Mouse (Mus musculus) gonadal fat pad, adult 2 months (tissue): ENCODE results near the gene Il6st. TPM values are rescaled to one million over a fixed set of nuclear protein-coding genes. Genes with fewer than 3 reads are reported as not detected.
"Not testable (repeated sequence)": the region's sequence is repeated elsewhere in the genome, so short reads cannot be mapped to it uniquely, and the experiment has no call there.

Experiments used
- DNase-seq: peaks from one replicate; pipeline ENCODE4 v3.0.0-alpha.2; 2012; ENCODE audit warnings: low read depth
- polyA plus RNA-seq: library from polyadenylated mRNA; depleted of rRNA; stranded (reverse); fragments of >200 nt; gene quantifications from 2 replicates; pipeline ENCODE4 v1.2.3, GENCODE M21; 2012; rRNA removed

The Il6st gene
- polyA plus RNA-seq, result 33.8 and 46.6 TPM in 2 replicates

DNA sequence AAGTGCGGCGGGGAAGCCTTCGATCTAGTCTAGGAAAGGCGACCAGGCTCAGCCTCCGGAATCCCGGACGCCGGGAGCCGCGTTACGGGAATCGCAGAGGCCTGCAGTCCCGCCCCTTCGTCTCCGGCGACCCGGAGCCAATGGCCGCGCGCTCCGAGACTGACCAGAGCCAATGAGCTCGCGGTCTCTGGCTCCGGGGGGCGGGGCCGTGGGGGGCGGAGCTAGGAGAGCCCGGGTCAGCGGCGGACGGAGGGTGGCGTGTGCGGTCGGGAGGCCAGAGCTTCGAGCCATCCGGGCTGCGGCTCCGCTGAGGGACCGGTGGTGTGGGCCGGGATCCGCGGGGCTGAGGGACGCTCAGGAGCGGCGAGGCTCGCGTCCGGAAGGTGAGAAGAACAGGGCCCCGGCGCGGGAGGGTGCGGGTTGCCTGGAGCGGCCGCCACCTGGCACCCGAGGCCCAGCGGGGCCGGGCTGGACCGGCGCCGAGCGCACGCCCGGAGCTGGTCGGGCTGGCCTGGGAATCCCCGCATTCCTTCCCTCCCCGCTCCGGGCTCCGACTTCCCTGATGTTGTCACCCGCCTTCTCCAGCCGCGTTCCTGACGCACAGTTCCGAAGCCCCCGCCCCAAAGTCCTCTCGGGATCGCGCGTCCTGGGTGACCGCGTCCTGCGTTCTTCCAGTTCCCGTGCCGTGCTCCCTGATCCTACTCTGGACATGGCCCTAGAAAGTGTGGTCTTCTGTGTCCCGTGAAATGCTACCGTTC lies at the start of gene Il6st:
Il6st (plus strand) TSS at position 203 of the 758 bp plus-strand sequence.
- no peak for DNase-seq

DNA sequence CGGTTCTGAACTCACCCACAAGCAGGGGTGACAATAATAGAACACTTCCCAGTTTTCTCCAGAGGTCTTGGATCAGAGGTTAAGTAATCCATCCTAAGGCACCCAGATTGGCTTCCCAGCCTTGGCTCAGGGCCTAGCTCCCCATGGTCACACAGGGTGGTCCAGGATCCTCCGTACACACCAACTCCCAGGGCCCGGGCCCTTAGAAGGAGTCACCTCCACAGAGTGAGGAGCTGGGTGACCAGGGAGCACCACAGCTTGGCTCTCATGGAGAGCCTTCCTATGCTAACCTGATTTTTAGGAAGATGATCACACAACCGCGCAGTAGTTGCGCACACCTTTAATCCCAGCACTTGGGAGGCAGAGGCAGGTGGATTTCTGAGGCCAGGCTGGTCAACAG lies 48.0 kb upstream of the Il6st start:
- no peak for DNase-seq

DNA sequence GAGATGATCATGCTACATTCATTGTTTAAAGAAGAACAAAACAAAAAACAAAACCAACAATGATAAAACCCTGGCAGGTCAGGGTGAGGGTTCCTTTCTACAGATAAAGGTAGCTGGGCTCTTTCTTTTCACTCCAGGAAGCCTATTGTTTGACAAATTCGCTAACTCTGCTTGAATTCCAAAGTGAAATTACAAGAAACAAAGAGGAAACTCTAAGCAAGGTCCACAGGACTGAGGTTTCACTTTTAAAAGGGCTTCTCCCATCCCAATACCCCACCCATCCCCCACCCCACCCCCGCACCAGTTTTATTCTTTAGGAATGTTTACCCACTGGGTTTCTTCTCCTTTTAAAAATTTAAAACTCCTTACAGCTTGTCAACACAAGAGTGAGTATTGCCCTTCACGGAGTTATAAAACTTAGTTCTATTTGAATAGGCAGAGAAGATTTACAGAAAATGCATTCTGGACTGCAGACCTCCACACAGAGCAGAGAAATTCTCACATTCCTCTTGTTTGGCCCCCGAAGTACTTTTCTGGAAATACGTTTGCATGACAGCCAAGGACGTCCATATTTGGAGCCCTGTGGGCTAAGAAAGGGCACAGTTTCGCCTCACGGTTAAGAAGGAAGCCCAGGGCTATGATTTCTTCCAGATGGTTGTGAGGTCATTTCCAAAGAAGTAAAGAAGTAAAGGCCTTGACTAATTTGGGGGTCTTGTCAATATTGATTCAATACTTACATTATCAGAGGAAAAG lies 47.3 kb upstream of the Il6st start:
- no peak for DNase-seq

DNA sequence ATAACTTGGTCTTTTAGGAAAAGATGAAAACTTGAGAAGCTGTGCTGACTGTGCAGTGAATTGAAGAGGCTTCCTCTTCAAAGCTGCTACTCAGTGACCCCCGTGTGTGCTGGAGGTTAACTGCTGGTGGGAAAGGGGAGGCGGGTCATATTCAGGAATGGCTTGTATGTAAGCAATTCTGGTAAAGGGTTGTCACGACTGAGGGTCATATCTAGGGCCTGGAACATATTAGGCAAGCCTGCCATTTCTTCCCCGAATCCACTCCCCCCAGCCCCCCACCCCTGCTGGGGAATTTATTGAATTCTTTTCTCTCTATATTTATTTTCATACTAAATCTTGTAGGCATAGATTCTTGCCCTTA lies 46.7 kb upstream of the Il6st start:
- DNase-seq, result no peak

DNA sequence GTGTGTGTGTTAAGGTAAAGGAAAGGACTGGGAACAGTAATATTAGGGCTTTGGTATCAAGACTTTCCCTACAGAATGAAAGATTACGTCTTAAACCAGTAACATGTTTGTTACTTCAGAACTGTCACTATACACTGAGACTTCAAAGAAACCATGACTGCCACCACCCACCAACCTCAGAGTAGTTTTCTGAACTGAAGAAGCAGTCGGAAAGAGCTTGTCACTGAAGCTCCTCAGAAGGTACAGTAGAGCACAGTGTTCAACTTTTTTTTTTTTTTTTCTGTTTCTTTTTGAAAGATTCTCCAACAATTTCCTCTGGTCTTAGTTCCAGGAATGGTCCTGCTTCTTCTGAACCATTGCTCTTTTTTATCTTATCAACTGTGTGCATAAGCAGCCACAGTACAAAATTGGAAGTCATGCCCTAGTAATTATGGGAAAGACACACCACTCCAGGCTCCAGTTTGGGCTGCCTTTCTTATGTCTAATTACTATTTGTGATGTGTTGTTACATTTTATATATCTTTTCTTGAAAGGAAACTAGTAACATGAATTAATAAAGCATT lies 45.9 kb upstream of the Il6st start:
- no peak for DNase-seq

DNA sequence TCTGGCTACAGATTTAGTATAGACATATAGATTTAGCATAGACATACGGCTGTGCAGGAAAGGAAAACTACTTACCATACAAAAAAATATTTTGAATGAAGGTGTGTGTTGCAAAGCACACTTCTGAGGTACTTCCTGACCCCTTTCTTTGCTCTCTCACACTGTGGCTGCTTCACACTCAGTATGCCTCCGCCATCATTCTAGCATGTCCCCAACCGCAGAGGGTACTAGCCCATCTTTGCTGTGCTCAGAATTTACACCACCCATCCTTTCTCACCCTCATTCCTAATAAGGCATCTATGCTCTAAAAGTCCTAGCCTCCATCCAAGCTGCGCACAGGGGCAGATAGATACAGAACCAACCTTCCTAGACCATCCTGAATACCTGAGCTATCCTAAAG lies 45.3 kb upstream of the Il6st start:
- DNase-seq, result no peak

DNA sequence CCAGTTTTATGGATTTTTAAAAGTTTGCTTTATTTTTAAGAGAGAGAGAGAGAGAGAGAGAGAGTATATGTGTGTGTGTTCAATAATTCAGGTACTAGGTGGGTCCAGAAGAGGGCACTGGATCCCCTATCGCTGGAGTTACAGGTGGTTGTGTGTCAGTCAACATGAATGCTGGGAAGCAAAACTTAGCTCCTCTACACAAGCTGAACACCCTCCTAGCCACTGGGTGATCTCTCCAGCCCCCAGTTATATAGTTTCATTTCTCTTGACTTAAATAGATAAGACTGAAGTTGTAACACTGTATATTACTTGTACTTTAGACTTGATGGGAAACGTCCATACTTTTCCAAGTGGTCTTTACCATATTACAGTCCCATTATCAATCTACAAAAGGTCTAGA lies 39.7 kb upstream of the Il6st start:
- no peak for DNase-seq

DNA sequence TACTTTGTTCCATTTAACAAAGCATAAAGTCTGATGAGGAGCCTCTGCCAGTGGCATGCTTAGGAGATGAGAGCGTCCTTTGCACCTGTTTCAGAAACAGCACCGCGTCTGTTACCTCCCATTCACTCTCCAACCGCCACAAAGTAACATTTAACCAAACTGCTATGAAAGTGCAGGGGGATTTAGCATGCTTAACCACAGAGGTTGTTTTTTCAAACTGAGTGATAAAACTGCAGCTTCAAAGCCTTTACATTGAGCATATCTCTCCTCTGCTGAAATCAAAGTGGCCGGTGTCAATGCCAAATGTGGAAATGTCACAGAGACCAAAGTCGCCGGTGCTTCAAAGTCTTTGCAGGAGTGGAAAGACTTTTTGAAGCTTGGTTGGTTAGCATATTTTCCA lies 39.2 kb upstream of the Il6st start:
- DNase-seq, result no peak

DNA sequence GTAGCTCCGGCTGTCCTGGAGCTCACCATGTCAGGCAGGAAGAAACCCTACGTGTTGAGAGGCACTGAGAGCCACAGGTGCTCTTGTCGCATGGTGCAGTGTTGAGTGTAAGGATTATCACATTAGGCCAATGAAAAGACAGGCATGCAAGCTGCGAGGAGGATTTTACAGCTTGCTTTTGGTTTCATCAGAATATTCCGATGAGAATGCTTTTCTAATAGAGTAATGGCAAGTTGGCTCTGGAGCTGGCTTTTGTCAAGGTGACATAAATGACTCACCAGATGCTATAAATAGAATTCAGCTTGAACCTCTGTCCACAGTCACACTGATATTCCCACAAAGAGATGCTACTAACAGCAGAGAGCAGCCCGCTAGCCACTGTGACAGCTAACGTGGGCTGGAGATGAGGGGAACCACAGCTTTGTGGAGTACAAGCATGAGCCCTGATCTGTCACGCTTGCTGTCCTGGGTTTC lies 38.7 kb upstream of the Il6st start:
- no peak for DNase-seq

DNA sequence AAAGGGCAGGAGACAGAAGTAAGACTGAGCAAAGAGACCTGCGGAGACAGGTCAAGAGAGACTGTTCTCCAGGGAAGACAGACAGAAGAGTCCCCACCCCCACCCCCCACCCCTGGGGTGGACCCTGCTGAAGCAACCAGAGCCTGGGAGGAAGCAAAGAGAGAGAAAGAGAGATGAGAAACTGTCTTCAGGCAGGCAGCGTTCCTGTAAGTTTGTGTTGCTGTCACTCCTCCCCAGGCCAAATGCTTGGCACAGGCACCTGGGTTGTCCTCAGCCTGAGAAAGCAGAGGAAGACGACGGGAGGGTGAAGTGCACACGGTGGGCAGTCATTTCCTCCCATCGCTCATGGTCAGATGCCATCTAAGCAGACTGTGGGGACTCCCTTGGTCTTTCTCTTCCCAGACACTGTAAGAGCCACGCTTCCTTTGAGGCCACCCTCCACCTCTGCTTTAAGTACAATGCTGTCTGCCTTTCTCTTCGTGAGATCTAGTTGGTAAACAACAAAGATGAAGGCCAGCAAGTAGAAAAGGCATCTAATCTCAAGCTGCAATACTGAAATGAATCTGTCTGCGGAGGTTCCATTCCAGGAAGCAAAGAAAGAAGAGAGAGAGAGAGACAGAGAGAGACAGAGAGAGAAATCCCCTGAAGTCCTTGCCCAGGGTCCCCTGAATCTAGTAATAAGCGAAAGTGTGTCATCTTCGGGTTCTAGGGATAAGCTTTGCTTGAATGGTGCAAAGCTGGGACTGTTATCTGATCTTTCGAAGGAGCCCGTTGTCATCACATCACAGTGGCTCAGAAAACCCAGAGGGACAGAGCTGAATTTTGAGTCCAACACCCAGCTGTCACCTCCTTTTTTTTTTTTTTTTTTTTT lies 37.4 kb upstream of the Il6st start:
- no peak for DNase-seq

DNA sequence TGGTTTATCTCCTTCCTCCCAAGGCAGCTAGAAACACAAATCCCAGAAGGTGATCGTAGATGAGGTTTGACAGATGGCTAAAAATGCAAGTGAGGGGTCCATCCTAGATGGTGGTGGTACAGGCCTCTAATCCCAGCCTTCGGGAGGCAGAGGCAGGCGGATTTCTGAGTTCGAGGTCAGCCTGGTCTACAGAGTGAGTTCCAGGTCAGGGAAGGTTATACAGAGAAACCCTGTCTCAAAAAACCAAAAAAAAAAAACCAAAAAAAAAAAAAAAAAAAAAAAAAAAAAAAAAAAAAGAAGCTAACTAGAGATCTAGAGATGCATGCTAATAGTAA lies 36.8 kb upstream of the Il6st start:
- not testable (repeated sequence) for DNase-seq

DNA sequence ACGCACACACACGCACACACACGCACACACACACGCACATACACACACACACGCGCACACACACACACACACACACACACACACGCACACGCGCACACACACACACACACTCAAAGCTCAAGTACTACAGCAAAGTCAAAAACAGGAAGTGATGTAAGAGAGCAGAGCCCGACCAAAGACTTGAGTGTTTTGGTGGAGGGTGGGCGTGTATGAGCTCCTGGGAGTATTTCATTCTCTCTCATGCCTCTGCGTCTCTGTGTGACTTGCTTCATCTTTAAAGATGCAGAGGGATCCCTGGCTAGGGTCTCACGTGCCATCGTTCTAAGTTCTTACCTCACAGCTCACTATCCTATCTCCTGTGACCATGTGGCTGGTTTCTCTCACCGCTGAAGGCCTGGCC lies 36.3 kb upstream of the Il6st start:
- DNase-seq, result no peak

DNA sequence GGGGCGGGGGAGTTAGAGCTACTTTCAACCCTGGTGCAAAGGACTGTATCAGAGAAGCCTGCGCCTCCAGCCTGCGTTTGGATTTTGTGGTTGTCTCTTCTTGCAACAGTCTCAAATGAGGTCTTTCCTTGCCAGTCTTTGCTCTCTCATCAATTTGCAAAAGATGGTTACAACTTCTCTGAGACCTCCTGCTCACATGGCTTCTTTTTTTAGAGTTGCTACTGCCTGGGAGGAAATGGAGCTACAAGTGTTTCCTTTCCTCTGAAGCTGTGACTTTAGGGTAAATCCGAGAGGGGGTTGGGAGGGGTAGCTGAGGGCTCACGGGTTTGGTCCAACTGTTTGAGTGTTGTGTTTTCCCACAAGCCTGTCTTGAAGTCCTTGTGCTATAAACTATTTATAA lies 30.6 kb upstream of the Il6st start:
- DNase-seq, result no peak

DNA sequence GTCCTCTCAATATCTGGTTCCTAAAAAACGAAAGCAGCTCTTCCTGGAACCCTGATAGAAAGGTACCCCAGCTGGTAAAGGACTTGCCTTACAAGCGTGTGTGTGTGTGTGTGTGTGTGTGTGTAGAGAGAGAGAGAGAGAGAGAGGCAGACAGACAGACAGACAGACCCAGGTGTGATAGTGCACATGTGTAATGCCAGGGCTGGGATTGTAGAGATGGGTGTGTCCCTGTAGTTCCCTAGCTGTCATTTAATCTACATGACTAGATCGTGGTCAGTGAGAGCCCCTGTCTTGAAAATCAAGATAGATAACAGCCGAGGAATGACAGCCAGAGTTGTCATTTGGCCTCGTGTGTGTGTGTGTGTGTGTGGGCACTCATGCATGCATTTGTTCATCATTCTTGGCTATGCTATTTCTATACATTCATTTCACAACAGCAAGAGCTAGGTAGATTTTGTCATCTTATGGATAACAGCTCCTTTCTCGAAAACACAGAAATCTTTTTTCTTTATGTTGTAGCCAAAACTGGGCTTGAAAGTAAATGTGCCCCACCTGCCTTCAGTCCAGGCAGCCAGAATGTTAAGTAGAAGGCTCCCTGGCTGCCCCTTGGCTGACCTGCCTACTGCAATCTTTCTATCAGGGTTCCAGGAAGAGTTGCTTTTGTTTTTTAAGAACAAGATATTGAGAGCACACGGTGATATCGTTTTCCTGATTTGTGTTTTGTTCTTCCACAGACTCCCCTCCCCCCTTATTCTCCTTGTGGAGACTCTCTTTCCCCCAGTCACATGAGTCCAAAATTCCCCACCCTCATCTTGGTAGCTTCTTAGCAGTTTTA lies 28.4 kb upstream of the Il6st start:
- DNase-seq, result no peak

DNA sequence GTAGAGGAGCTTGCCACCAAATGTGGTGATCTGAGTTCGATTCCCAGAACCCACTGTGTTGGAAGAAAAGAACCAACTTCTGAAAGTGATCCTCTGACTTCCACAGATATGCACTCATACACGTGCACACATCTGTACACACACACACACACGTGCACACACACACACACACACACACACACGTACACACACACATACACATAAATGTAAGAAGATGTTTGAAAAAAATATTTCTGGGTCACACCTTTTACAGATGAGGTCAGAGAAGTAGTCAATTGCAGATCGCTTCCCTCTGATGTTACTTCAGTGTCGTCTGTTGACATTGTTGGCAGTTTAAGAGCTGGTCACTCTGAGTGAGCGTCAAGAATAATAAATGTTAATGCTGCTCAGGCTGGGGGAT lies 27.6 kb upstream of the Il6st start:
- DNase-seq, result no peak

DNA sequence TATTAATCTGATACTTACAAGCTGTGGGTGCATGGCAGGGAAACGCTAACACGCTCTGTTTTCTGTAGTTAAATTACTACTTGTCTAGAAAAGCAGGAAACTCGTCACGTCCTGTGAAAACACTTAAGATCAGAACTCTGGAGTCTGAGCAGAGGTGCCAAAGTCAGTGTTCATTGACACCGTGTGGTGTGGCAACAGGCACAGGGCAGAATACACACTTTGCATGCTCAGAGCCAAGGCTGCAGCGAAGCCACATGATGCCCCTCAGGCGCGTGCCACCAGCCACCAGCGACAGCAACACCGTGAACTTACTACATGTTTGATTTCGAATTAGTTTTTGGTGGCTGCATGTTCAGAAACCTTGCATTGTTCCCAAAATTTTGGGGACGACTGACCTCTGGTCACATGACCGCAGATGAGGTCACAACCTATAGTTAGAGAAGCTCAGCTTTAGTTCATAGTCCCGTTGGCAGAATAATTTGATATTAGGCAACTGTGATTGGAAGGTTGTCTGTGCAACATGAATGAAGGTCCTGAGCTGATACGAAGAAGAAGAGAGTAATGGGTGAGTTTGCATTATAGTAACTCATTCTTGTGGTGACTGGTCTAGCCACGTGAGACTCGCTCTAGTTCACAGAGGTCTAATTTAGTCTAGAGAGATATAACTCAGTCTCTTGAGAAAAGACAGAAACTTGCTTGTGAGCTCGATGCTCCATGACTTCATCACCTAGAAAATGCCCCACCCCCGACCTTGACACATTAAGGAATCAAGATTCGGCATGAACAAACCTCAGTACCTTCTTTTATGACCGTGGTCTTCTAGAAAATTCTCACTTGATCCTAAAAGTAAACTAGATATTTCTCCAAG lies 25.6 kb upstream of the Il6st start:
- DNase-seq, result no peak

DNA sequence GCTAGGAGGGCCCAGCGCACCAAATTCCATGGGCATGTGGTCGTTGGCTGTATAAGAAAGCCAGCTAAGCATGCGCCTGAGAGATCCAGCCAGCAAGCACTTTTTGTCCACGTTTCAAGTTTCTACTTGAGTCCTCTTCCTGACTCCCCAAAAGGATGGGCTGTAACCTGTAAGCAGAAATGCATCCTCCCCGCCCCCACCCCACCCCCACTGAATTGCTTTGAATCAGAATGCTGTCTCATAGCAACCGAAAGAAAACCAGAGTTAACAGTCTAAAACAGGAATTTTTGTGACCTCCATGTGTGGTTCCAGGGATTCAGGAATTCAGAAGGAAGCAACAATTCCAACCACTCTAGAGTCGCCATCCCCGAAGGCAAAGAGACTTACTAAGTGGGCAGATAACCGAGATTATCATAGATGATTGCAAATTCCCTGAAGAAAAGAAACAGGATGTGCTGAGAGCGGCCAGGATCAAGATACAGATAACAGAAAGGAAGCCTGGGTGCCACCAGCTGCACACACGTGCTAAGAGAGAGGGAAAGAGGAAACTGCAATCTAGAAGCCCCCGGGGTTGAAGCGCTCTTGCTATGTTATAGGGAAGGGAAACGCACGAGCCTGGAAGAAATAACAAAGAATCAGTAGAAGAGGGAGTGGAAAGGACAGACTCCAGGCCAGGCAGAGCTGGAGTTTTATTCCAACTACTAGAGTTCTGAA lies 24.6 kb upstream of the Il6st start:
- DNase-seq, result no peak

DNA sequence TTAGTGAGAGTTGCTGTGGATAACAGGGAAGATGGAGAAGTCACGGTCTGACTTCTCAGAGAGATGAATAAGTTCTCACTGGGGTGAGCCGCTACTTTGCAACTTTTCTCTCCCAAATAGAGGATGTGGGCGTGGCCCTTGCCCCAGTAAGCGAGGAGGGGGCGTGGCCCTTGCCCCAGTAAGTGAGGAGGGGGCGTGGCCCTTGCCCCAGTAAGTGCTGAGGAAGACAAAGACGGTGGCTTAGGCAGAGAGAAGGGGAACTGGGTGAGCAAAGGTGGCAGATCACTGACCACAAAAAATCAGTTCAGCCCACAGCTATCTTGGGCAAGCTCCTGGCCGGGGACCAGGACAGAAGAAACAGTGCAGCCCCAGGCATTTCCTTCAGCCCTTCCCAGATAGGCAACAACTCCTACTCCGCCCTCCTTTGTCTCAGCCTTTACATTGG lies 23.9 kb upstream of the Il6st start:
- DNase-seq, result no peak

DNA sequence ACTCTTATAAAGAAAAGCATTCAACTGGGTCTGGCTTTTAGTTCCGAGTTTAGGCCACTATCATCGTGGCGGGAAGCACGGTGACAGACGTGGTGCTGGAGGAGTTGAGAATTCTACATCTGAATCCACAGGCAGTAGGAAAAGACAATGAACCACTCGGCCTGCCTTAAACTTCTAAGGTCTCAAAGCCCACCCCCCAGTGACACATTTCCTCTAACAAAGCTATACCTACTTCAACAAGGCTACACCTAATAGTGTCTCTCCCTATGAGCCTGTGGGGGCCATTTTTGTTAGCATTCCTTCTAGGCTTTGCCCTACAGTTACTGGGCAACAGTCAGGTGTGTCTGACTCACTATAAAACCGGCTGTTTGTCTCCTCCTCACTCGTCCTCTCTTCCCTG lies 23.2 kb upstream of the Il6st start:
- DNase-seq, result no peak
